Mouse (Mus musculus) yolk sac, embryonic 10.5 days (tissue): Measurements from ENCODE around the gene Mfsd6l.
A peak's percentile ranks its signal among the peaks of the same experiment; 100 is the strongest.

ENCODE experiments used
- DNase-seq: peaks from one replicate; pipeline ENCODE4 v3.0.0-alpha.2; 2017; ENCODE audit warnings: low spot score

The Mfsd6l gene

GRCm38 (mm10) chr11:68602200-68602931 is 46.4 kb downstream of the Mfsd6l start:
- DNase-seq: peak; percentile 47

- no peak for DNase-seq
Measured at GRCm38 (mm10) chr11:68607046-68607445, 51.1 kb downstream of the Mfsd6l start.
